Mouse (Mus musculus) heart, postnatal 25 days (tissue): ENCODE results near the gene Bcat2. TPM values are rescaled to one million over a fixed set of nuclear protein-coding genes. Genes with fewer than 3 reads are reported as not detected.
"Not testable (repeated sequence)": the region's sequence is repeated elsewhere in the genome, so short reads cannot be mapped to it uniquely, and the experiment has no call there.

Experiments used
- DNase-seq: peaks from one replicate; pipeline ENCODE4 v3.0.0; 2022; ENCODE audit warnings: low spot score
- intact Hi-C: fragments of 180-260 bp; cut with DNase I; formaldehyde crosslinking; loops from one replicate; pipeline ENCODE4 v1.15.1; 2025
- total RNA-seq, 2 experiments: library from RNA; stranded (reverse); gene quantifications; 2 replicates each; pipeline ENCODE4 v1.2.3; 2021

The Bcat2 gene
- total RNA-seq, result 100 to 1,000 TPM; 188 to 200 TPM

GRCm38 (mm10) chr7:45570103-45570741 lies at the start of gene Bcat2:
Gene Bcat2 (plus strand): TSS chr7:45570153.
- DNase-seq, result peak; percentile 57
- intact Hi-C loops, result no loop called here

- intact Hi-C loops, result no loop called here
- no peak for DNase-seq
These were observed 49.3 kb upstream of the Bcat2 start for GRCm38 (mm10) chr7:45520605-45521004.

DNA sequence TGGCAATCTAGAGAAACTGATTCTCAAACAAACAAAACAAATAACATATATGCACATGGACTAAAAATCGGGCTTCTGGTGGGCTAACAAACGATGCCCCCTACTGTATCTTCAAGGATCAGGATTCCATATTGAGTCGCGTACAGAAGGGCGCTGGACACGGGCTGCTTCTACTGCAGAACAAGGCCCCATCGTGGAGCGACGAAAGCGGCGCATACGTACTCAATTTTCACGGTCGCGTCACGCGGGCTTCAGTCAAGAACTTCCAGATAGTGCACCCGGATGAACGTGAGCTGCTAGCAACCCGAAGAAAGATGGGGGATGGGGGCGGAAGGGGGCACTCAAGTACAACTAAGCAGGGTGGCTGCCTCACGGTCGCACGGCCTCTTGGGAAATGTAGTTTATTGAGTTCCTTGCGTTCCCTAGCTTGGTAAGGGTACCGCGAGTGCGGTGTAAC lies 48.2 kb upstream of the Bcat2 start:
- intact Hi-C loops, result loop anchor here (2.0 kb wide), 1 partner anchor 45 kb away; no protein-coding TSS in a partner anchor
- DNase-seq, result peak; percentile 78

DNA sequence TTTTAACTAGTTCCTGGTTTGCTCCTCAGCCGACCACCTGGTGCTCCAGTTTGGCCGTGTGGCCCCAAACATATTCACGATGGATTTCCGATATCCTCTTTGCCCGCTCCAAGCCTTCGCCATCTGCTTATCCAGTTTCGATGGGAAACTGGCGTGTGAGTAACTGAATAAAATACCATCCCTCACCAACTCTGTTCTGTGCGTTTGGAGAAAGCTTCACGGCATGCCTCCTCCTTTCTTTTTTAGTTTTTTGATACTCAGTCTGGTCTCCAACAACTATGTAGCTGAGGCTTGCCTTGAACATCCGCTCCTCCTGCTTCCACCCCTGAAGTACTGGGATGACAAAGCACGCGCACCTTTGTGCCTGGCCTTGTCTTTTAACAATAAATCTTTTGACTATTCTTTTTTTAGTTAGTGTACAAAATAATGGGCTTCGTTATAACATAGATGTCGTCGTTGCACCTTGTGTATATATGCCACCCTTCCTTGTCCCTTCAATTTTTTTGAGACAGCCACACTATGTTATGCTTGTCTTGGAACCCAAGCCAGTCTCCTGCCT lies 47.7 kb upstream of the Bcat2 start:
- no peak for DNase-seq
- intact Hi-C loops, result loop anchor here (2.0 kb wide), 1 partner anchor 45 kb away; no protein-coding TSS in a partner anchor

GRCm38 (mm10) chr7:45522957-45523676 lies 46.8 kb upstream of the Bcat2 start:
- DNase-seq, result no peak
- intact Hi-C loops, result loop anchor here (2.0 kb wide), 1 partner anchor 46 kb away; no protein-coding TSS in a partner anchor

DNA sequence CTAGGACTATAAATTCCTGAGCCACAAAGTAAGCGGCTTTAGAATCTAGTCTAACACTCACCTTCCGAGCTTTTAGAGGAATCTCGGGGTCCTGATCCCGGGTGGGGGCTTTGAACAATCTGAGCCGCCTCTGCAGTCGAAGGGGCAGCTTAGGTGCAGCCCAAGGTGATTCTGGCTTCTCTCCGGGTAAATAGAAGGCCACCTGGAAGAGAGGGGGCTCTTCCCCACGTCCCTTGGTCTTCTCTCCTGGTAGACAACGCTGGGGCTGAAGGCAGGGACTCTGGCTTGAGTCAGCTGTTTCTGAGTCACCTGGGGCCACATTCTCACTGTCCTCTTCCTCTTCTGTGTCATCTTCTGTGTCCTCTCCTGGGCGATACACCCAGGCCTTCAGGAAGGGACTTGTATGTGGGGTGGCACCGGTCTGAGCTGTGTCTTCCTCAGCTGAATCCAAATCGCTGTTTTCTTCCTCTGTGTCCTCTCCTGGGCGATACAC lies 46.2 kb upstream of the Bcat2 start:
- intact Hi-C loops, result loop anchor here (2.0 kb wide), 1 partner anchor 47 kb away; no protein-coding TSS in a partner anchor
- no peak for DNase-seq

DNA sequence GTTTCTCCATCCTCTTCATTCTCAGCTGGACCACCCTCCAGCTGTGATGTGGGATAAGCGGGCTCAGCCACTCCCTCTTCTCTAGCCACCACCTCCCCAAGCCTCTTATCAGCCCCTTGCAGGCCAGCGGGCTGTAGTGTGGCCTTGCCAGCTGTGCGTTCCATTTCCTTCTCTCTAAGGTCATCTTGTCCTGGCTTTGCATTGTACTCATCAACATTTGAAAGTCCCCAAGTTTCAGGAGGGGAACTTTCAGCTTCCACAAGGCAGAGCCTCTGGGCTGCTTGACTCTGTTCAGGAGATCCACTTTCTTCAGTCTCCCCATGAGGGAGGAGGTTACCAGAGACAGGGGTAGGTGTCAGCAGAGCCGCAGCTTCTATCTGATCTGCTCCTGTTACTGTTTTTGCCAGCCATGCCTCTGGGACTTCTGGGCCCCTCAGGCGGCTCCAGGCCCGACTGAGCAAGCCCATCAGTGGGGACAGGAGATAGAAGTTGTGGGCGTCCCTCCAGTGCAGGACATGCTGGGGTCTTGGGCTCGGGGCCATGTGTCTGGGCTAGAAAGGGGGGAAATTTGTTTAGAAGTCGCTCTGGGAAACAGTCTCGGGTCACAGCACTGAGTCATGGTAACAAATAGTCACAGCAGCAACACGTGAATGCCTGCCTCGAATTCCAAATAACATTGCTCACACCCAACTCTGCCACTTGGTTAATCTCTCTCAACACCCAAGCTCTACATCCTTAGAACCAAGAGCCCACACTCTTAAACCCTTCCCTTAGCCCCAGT lies 44.9 kb upstream of the Bcat2 start:
- DNase-seq, result peak; percentile 48
- intact Hi-C loops, result no loop called here

GRCm38 (mm10) chr7:45525809-45526473 lies 44.0 kb upstream of the Bcat2 start, which contains the start of the genes Ppp1r15a and Plekha4:
Gene Ppp1r15a (minus strand): TSS chr7:45526268.
Gene Plekha4 (plus strand): TSS chr7:45526330.
- intact Hi-C loops, result no loop called here
- DNase-seq, result peak; percentile 95

DNA sequence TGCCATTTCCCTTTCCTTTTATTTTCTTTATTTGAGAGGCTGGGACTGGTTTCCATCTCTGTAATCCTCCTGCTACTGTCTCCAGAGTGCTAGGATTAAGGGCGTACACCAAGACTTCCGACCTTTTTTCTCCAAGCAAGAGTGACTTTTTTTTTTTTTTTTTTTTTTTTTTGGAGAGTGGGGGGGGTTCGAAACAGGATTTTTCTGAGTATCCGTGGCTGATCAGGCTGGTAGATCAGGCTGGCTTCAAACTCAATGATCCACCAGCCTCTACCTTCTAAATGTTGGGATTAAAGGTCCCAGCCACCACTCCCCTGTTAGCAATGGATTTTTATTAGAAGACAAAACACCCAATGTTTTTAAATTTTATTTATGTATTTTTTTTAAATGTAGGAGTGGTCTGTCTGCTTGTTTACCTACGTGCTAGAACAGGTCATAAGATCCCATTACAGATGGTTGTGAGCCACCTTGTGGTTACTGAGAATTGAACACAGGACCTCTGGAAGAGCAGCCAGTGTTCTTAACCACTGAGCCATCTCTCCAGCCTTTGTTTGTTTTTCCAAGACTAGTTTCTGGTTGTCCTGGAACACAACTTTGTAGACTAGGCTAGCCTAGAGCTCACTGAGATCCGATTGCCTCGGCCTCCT lies 43.4 kb upstream of the Bcat2 start:
- no peak for DNase-seq
- intact Hi-C loops, result no loop called here

GRCm38 (mm10) chr7:45527169-45527568 lies 42.8 kb upstream of the Bcat2 start:
- intact Hi-C loops, DNase-seq: not testable (repeated sequence)

GRCm38 (mm10) chr7:45529461-45529860 lies 40.5 kb upstream of the Bcat2 start:
- intact Hi-C loops, result no loop called here
- peak; percentile 24 for DNase-seq

GRCm38 (mm10) chr7:45530643-45531042 lies 39.3 kb upstream of the Bcat2 start:
- intact Hi-C loops, result no loop called here
- DNase-seq, result no peak

- no peak for DNase-seq
- intact Hi-C loops, result no loop called here
These were observed 34.3 kb upstream of the Bcat2 start for GRCm38 (mm10) chr7:45535676-45536075.

GRCm38 (mm10) chr7:45537602-45538001 lies 32.4 kb upstream of the Bcat2 start:
- no peak for DNase-seq
- intact Hi-C loops, result no loop called here

- no peak for DNase-seq
- intact Hi-C loops, result no loop called here
These were observed 31.6 kb upstream of the Bcat2 start for GRCm38 (mm10) chr7:45538163-45539041.

- DNase-seq, result no peak
- intact Hi-C loops, result no loop called here
These were observed 30.9 kb upstream of the Bcat2 start for GRCm38 (mm10) chr7:45539095-45539494.

DNA sequence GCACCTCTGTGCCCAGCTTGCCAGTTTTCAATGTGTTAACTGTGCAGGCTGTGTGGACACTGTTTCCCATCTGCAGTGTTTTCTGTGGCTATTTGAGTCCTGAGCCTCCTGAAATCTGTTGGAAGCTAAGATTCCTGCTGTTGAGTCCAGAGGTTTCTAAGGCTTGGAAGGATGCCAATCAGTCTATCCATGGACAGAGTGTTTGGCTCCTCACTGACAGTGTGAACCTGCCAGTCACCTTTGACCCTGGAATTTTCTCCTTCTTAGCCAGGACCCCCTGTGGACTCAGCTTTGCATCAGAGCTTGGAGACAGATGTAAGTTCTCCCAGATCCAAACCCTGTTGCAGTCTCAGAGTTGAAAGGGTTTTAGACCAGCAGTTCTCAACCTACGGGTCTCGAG lies 29.7 kb upstream of the Bcat2 start:
- intact Hi-C loops, result no loop called here
- DNase-seq, result no peak

GRCm38 (mm10) chr7:45544525-45544924 lies 25.4 kb upstream of the Bcat2 start:
- intact Hi-C loops, result no loop called here
- no peak for DNase-seq
